Mouse (Mus musculus): ENCODE results near the gene Cyp26c1. TPM values are rescaled to one million over a fixed set of nuclear protein-coding genes. Genes with fewer than 3 reads are reported as not detected.

Gene Cyp26c1
- polyA plus RNA-seq, 1 experiment: 0.05 TPM

- Histone ChIP-seq H3K36me3 (ENCODE audit: control insufficient read depth, insufficient read depth, low read length) (no peaks in the 10 kb centered on the region), H3K27ac (ENCODE audit: insufficient read depth, low read depth, low read length) (no peak overlapping the region), H3K4me1 (ENCODE audit: control insufficient read depth, insufficient read depth, low read length) (no peaks in the 10 kb centered on the region), H3K27me3 (replicated peaks; ENCODE audit: control insufficient read depth, insufficient read depth, low read length) (no peaks in the 10 kb centered on the region), H3K4me3 (ENCODE audit: insufficient read depth, low read depth, low read length) (no peak overlapping the region)
- DNase-seq: no peak
- 81% methylated on average over 12 of the region's 12 CpGs for WGBS
- no peak for TF ChIP-seq CTCF (conservative IDR thresholded peaks at IDR 0.05; ENCODE audit: insufficient read depth, insufficient read length, low read depth, low read length)
- TF ChIP-seq POLR2A (IDR thresholded peaks at IDR 0.05; ENCODE audit: low read depth, low read length): no peak
These were observed 31.3 kb downstream of the Cyp26c1 start for GRCm38 (mm10) chr19:37716524-37717175.

GRCm38 (mm10) chr19:37719166-37719565 is 33.8 kb downstream of the Cyp26c1 start:
- no peaks in the 10 kb centered on the region for H3K36me3 ChIP-seq (ENCODE audit: control insufficient read depth, insufficient read depth, low read length)
- no peak overlapping the region for H3K27ac ChIP-seq (ENCODE audit: insufficient read depth, low read depth, low read length)
- no peaks in the 10 kb centered on the region for H3K4me1 ChIP-seq (ENCODE audit: control insufficient read depth, insufficient read depth, low read length)
- no peaks in the 10 kb centered on the region for H3K27me3 ChIP-seq (replicated peaks; ENCODE audit: control insufficient read depth, insufficient read depth, low read length)
- no peak for TF ChIP-seq CTCF (conservative IDR thresholded peaks at IDR 0.05; ENCODE audit: insufficient read depth, insufficient read length, low read depth, low read length)
- TF ChIP-seq POLR2A (IDR thresholded peaks at IDR 0.05; ENCODE audit: low read depth, low read length): no peak
- no peak for DNase-seq
- H3K4me3 ChIP-seq (ENCODE audit: insufficient read depth, low read depth, low read length): no peak overlapping the region
- WGBS: 54% methylated on average over 1 of the region's 1 CpGs

- no peaks in the 10 kb centered on the region for H3K36me3 ChIP-seq (ENCODE audit: control insufficient read depth, insufficient read depth, low read length)
- no peak overlapping the region for H3K27ac ChIP-seq (ENCODE audit: insufficient read depth, low read depth, low read length)
- no peak for DNase-seq
- WGBS: 97% methylated on average over 5 of the region's 5 CpGs
- no peaks in the 10 kb centered on the region for H3K27me3 ChIP-seq (replicated peaks; ENCODE audit: control insufficient read depth, insufficient read depth, low read length)
- TF ChIP-seq CTCF (conservative IDR thresholded peaks at IDR 0.05; ENCODE audit: insufficient read depth, insufficient read length, low read depth, low read length): no peak
- no peak for TF ChIP-seq POLR2A (IDR thresholded peaks at IDR 0.05; ENCODE audit: low read depth, low read length)
- H3K4me3 ChIP-seq (ENCODE audit: insufficient read depth, low read depth, low read length): no peak overlapping the region
- no peaks in the 10 kb centered on the region for H3K4me1 ChIP-seq (ENCODE audit: control insufficient read depth, insufficient read depth, low read length)
These were observed 39.2 kb downstream of the Cyp26c1 start for GRCm38 (mm10) chr19:37724591-37724990.

GRCm38 (mm10) chr19:37726585-37726984 is 41.2 kb downstream of the Cyp26c1 start:
- WGBS: 94% methylated on average over 7 of the region's 7 CpGs
- no peaks in the 10 kb centered on the region for H3K27me3 ChIP-seq (replicated peaks; ENCODE audit: control insufficient read depth, insufficient read depth, low read length)
- H3K4me1 ChIP-seq (ENCODE audit: control insufficient read depth, insufficient read depth, low read length): no peaks in the 10 kb centered on the region
- H3K27ac ChIP-seq (ENCODE audit: insufficient read depth, low read depth, low read length): no peak overlapping the region
- no peak overlapping the region for H3K4me3 ChIP-seq (ENCODE audit: insufficient read depth, low read depth, low read length)
- no peak for DNase-seq
- TF ChIP-seq POLR2A (IDR thresholded peaks at IDR 0.05; ENCODE audit: low read depth, low read length) (no peak), CTCF (conservative IDR thresholded peaks at IDR 0.05; ENCODE audit: insufficient read depth, insufficient read length, low read depth, low read length) (no peak)
- no peaks in the 10 kb centered on the region for H3K36me3 ChIP-seq (ENCODE audit: control insufficient read depth, insufficient read depth, low read length)

GRCm38 (mm10) chr19:37727366-37727765 is 42.0 kb downstream of the Cyp26c1 start:
- TF ChIP-seq POLR2A (IDR thresholded peaks at IDR 0.05; ENCODE audit: low read depth, low read length) (no peak), CTCF (conservative IDR thresholded peaks at IDR 0.05; ENCODE audit: insufficient read depth, insufficient read length, low read depth, low read length) (no peak)
- H3K27ac ChIP-seq (ENCODE audit: insufficient read depth, low read depth, low read length): no peak overlapping the region

GRCm38 (mm10) chr19:37735426-37735825 is 50.0 kb downstream of the Cyp26c1 start:
- no peak for DNase-seq
- no peak for TF ChIP-seq CTCF (conservative IDR thresholded peaks at IDR 0.05; ENCODE audit: insufficient read depth, insufficient read length, low read depth, low read length)
- TF ChIP-seq POLR2A (IDR thresholded peaks at IDR 0.05; ENCODE audit: low read depth, low read length): no peak
- WGBS: 87% methylated on average over 8 of the region's 8 CpGs
- no peaks in the 10 kb centered on the region for H3K27me3 ChIP-seq (replicated peaks; ENCODE audit: control insufficient read depth, insufficient read depth, low read length)
- H3K27ac ChIP-seq (ENCODE audit: insufficient read depth, low read depth, low read length): no peak overlapping the region
- H3K4me3 ChIP-seq (ENCODE audit: insufficient read depth, low read depth, low read length): no peak overlapping the region
- no peaks in the 10 kb centered on the region for H3K4me1 ChIP-seq (ENCODE audit: control insufficient read depth, insufficient read depth, low read length)
- no peaks in the 10 kb centered on the region for H3K36me3 ChIP-seq (ENCODE audit: control insufficient read depth, insufficient read depth, low read length)

More at GRCm38 (mm10) chr19:37727366-37727765, 42.0 kb downstream of the Cyp26c1 start:
- Histone ChIP-seq H3K36me3 (ENCODE audit: control insufficient read depth, insufficient read depth, low read length) (no peaks in the 10 kb centered on the region), H3K4me3 (ENCODE audit: insufficient read depth, low read depth, low read length) (no peak overlapping the region), H3K27me3 (replicated peaks; ENCODE audit: control insufficient read depth, insufficient read depth, low read length) (no peaks in the 10 kb centered on the region), H3K4me1 (ENCODE audit: control insufficient read depth, insufficient read depth, low read length) (no peaks in the 10 kb centered on the region)
- WGBS: 96% methylated on average over 2 of the region's 2 CpGs
- DNase-seq: no peak

- Histone ChIP-seq H3K27me3 (replicated peaks; ENCODE audit: control insufficient read depth, insufficient read depth, low read length) (no peaks in the 10 kb centered on the region), H3K4me3 (ENCODE audit: insufficient read depth, low read depth, low read length) (no peak overlapping the region), H3K4me1 (ENCODE audit: control insufficient read depth, insufficient read depth, low read length) (no peaks in the 10 kb centered on the region), H3K36me3 (ENCODE audit: control insufficient read depth, insufficient read depth, low read length) (no peaks in the 10 kb centered on the region), H3K27ac (ENCODE audit: insufficient read depth, low read depth, low read length) (no peak overlapping the region)
- DNase-seq: no peak
- 78% methylated on average over 3 of the region's 3 CpGs for WGBS
- no peak for TF ChIP-seq CTCF (conservative IDR thresholded peaks at IDR 0.05; ENCODE audit: insufficient read depth, insufficient read length, low read depth, low read length)
These were observed 53.2 kb downstream of the Cyp26c1 start for GRCm38 (mm10) chr19:37738575-37738974.

All from kidney, adult 2 months (tissue).